Mouse (Mus musculus): Measurements from ENCODE around the gene Tas2r136.

DNA sequence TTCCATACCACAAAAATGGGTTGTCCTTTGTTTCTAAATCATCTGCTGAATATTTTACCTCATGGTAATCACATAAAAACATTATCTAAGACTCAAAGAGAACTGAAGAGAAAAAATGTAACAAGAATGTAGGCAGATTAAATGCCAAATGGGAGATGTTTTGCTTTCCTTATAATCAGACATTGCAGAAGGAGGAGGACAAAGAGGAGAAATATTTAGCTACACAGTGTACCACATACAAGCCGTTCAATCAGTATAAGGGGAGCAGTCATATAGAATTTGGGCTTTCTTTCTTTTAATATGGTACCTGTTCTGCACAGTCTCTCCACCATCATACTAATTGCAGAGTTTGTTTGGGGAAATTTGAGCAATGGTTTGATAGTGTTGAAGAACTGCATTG lies 23.5 kb downstream of the Tas2r136 start, which contains the start of gene Tas2r124:
- TF ChIP-seq POLR2A (IDR thresholded peaks at IDR 0.05; ENCODE audit: borderline replicate concordance, low read depth, low read length) (no peak), CTCF (IDR thresholded peaks at IDR 0.05; ENCODE audit: low read depth, low read length) (no peak)
